Mouse (Mus musculus): ENCODE results near the gene Olfr875. TPM values are rescaled to one million over a fixed set of nuclear protein-coding genes. Genes with fewer than 3 reads are reported as not detected.

The Olfr875 gene
- polyA plus RNA-seq, 1 experiment: not detected

Other genes with a start within 250 kb of the Olfr875 start
- gene Esam, start 243.8 kb upstream of the Olfr875 start, polyA plus RNA-seq (2012; rRNA removed): 56.0 and 57.2 TPM in 2 replicates
- 151 and 161 TPM in 2 replicates for gene Vsig2, start 232.6 kb upstream of the Olfr875 start, polyA plus RNA-seq (2012; rRNA removed)
- 1.8 and 1.9 TPM in 2 replicates for gene Nrgn, start 219.0 kb upstream of the Olfr875 start, polyA plus RNA-seq (2012; rRNA removed)
- gene Siae, start 216.2 kb upstream of the Olfr875 start, polyA plus RNA-seq (2012; rRNA removed): 16.6 and 17.1 TPM in 2 replicates
- 2.2 and 3.8 TPM in 2 replicates for gene Spa17, start 158.1 kb upstream of the Olfr875 start, polyA plus RNA-seq (2012; rRNA removed)
- gene Tbrg1, start 114.5 kb upstream of the Olfr875 start, polyA plus RNA-seq (2012; rRNA removed): 77.0 and 83.6 TPM in 2 replicates
- not detected in 2 replicates for gene Panx3, start 102.6 kb upstream of the Olfr875 start, polyA plus RNA-seq (2012; rRNA removed)
- not detected in 2 replicates for gene Olfr160, start 55.6 kb upstream of the Olfr875 start, polyA plus RNA-seq (2012; rRNA removed)
- not detected in 2 replicates for gene Olfr874, start 26.8 kb upstream of the Olfr875 start, polyA plus RNA-seq (2012; rRNA removed)
- not detected in 2 replicates for gene Olfr876, start 31.2 kb downstream of the Olfr875 start, polyA plus RNA-seq (2012; rRNA removed)
- gene Olfr877, start 82.4 kb downstream of the Olfr875 start, polyA plus RNA-seq (2012; rRNA removed): not detected in 2 replicates
- gene Olfr145, start 124.9 kb downstream of the Olfr875 start, polyA plus RNA-seq (2012; rRNA removed): not detected in 2 replicates
- not detected in 2 replicates for gene Olfr878, start 146.0 kb downstream of the Olfr875 start, polyA plus RNA-seq (2012; rRNA removed)
- not detected in 2 replicates for gene Olfr881, start 220.0 kb downstream of the Olfr875 start, polyA plus RNA-seq (2012; rRNA removed)